Mouse (Mus musculus) spleen, postnatal 36 days (tissue): ENCODE measurements around the gene Cct4.

Source experiments
- DNase-seq, 2 experiments: peaks; one replicate each; pipeline ENCODE4 v3.0.0; 2022; ENCODE audit warnings: low spot score in 2 of 2, mixed read lengths in 1 of 2

The Cct4 gene

DNA sequence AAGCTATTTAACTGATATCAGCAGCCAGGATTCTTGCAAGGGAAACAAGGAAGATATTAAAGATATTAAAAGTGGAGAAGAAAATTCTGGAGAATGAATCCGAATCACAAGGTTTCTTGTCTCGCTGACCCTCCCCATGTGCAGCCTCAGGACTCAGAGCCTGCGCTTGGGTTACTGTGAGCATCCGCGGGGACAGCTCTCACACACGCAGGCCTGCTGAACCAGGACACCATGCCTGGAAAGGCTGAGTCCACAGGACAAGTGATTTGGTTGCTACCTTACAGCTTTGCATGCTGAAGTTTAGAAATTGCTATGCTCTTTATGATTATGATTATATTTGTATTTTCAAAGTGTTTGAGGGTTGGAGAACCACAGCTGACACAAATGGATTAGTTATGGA, 39.1 kb downstream of the Cct4 start:
- DNase-seq: no peak

DNA sequence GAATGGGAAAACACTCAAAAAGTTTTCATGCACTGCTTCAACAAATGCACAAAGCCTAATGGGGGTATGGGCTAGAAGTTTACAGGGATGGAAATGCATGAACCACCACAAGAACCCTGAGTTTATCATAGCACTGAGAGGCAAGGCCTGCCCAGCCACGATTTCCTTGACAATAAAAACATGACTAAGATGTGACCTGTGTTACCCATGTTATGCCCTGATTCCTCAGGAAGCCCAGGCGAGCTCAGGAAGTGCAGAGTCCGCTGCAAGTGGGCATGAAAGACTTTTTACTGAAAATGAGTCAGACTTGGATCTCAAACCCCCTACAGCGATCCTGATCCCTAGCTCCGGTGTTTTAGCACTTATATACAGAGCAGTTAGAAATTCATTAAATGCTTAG, 56.9 kb downstream of the Cct4 start:
- no peak for DNase-seq

DNA sequence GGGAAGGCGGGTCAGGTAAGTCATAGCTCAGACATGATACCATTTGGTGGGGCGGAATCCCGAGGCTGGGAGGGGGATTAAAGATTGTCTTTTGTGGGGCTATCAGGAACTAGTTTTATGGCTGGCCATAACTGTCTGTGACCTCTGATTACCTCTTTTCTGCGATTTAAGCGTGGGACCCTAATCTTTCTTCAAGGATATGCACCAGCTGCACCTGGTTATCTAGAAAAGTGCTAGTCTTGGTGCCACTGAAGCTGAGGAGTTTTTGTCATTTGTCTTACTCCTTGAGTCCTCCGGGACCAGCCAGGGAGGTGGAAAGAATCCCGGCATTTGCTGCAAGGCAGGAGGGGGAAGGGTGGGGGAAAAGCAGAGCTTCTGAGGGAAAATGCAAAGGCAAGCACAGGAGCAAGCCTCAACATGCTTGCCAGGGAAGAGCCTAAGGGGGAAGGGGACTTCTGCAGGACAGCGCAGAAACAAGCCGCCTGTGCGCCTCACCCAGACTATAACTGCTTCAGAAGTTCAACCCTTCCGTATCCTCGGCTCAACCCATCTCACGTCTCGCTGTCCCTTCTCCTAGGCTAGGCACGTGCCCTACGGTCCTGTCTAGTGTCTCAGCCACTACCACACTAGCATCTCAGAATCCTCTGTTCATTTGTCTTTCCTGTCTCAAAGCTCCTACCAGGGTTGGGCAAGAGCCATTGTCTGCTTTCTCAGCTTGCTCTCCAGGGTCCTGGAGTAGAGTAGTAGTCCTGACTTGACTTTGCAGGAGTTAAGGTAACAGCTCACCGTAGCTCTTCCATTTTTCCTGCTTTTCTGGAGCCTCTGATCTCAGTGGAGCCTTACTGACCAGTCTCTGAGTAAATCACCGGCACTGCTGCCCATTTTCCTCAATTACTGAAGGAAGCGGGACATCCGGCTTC, 57.6 kb downstream of the Cct4 start:
- no peak for DNase-seq

DNA sequence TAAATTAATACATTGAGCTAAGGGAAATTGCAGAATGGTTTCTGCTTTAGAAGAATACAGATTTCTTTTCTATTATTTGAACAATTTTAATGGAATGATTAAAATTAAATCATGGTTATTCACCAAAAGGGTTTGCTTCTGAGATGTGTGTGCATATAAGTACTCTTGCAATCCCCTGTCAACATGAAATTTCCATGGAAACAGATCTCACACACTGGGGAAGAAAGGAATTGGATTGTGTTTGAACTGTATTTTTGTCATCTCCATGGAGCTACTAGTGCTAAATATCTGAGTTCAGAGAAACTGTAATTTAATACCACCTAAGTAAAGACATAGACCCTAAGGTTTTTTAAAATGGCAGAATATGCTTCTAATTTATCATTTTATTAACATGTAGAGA, 59.3 kb downstream of the Cct4 start:
- DNase-seq: no peak

DNA sequence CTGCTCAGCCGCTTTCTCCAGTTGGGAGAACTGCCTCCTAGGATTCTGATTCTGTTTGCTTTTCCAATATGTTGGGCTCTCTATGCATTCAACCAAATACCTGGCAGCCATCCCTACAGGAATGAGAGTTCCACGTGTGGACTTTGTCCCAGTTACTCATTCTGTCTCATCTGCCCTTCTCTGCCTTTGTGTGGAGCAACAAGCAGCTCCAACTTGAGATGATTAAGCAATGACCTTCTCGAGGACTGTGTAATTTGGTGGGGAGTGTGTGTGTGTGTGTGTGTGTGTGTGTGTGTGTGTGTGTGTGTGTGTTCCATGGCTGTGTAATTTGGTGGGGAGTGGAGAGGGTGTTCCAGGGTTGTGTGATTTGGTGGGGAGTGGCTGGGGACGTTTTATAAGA, 62.0 kb downstream of the Cct4 start:
- DNase-seq: no peak
